Mouse (Mus musculus) ES-E14 (cell line): ENCODE measurements around the gene Uqcc1. TPM values are rescaled to one million over a fixed set of nuclear protein-coding genes. Genes with fewer than 3 reads are reported as not detected.

ENCODE experiments used
- DNase-seq: peaks from one replicate; pipeline ENCODE4 v3.0.0-alpha.2; 2013; ENCODE audit warnings: low read depth, low spot score
- H3K27ac ChIP-seq: 2 replicates; pipeline ENCODE4 v1.5.1; 2012; ENCODE audit warnings: low read depth, mild to moderate bottlenecking, low read length, moderate library complexity, mixed read lengths; ENCODE audit not compliant: poor library complexity, insufficient read depth, severe bottlenecking
- H3K36me3 ChIP-seq: 2 replicates; pipeline ENCODE4 v1.6.1; 2012; ENCODE audit warnings: mild to moderate bottlenecking, low read length, moderate library complexity, mixed read lengths; ENCODE audit not compliant: control insufficient read depth, poor library complexity, insufficient read depth, severe bottlenecking
- H3K4me1 ChIP-seq, 2 experiments: fragments of 150-350 bp in 1 of 2; sonication (generic) in 1 of 2; 2 replicates each; pipeline ENCODE4 v1.6.1; 2012; ENCODE audit warnings: low read length in 2 of 2, mild to moderate bottlenecking in 1 of 2, mixed read lengths in 1 of 2; ENCODE audit not compliant: control insufficient read depth in 2 of 2, insufficient read depth in 2 of 2, poor library complexity in 1 of 2
- H3K4me3 ChIP-seq, 2 experiments: fragments of 150-350 bp in 1 of 2; sonication (generic) in 1 of 2; 2 replicates each; pipeline ENCODE4 v1.5.1; 2012; ENCODE audit warnings: low read length in 2 of 2, low read depth in 1 of 2, mild to moderate bottlenecking in 1 of 2, mixed read lengths in 1 of 2; ENCODE audit not compliant: insufficient read depth in 1 of 2, poor library complexity in 1 of 2, severe bottlenecking in 1 of 2
- H3K9ac ChIP-seq: 2 replicates; pipeline ENCODE4 v1.6.1; 2012; ENCODE audit warnings: low read depth, mild to moderate bottlenecking, low read length, mixed read lengths; ENCODE audit not compliant: poor library complexity, insufficient read depth, severe bottlenecking
- H3K9me3 ChIP-seq: fragments of 150-350 bp; sonication (generic); 2 replicates; pipeline ENCODE4 v1.6.1; 2012; ENCODE audit warnings: low read depth, mild to moderate bottlenecking, low read length; ENCODE audit not compliant: control insufficient read depth, insufficient read depth
- CHD2 ChIP-seq: IDR thresholded peaks from 2 replicates; pipeline ENCODE4 v1.6.1; 2014; ENCODE audit warnings: mild to moderate bottlenecking, low read depth, low read length, inconsistent platforms
- HCFC1 ChIP-seq: IDR thresholded peaks from 2 replicates; pipeline ENCODE4 v1.6.1; 2012; ENCODE audit warnings: low read length, inconsistent platforms, borderline replicate concordance; ENCODE audit not compliant: insufficient read depth
- MAFK ChIP-seq: IDR thresholded peaks from 2 replicates; pipeline ENCODE4 v1.6.1; 2014; ENCODE audit warnings: mild to moderate bottlenecking, low read depth, low read length, inconsistent platforms; ENCODE audit not compliant: insufficient read depth
- ZC3H11A ChIP-seq: IDR thresholded peaks from 2 replicates; pipeline ENCODE4 v1.6.1; 2012; ENCODE audit warnings: low read depth, mild to moderate bottlenecking, inconsistent platforms, low read length, borderline replicate concordance
- ZNF384 ChIP-seq: IDR thresholded peaks from 2 replicates; pipeline ENCODE4 v1.6.1; 2012; ENCODE audit warnings: low read depth, low read length, inconsistent platforms
- in situ Hi-C, 2 experiments: fragments of 600-800 bp; cut with MboI; formaldehyde crosslinking; loops; one replicate each; pipeline ENCODE4 v1.15.1; 2025; ENCODE audit warnings: low sequenced_read_pairs in 2 of 2, inconsistent platforms in 1 of 2; ENCODE audit not compliant: unreplicated experiment in 2 of 2
- total RNA-seq: library from RNA; depleted of rRNA; stranded (reverse); fragments of 300-350 nt; gene quantifications from 2 replicates; pipeline ENCODE4 v1.2.3, GENCODE M21; 2012

Gene Uqcc1
- total RNA-seq, 1 experiment, result 61.7 TPM

GRCm38 (mm10) chr2:155831302-155831701 lies 98.8 kb downstream of the Uqcc1 start:
- no peak for DNase-seq
- H3K4me1 ChIP-seq, result peaks cover 0 to 16% of the 10 kb centered on the region in 2 experiments; a peak in 2 of 4 replicates
- H3K36me3 ChIP-seq, result no peaks in the 10 kb centered on the region
- no peak overlapping the region for H3K4me3 ChIP-seq
- TF ChIP-seq CHD2 (no peak), HCFC1 (no peak), MAFK (no peak), ZNF384 (no peak), ZC3H11A (no peak)
- in situ Hi-C loops, result loop anchor here in 1 of 2 experiments (5.0 kb wide), 1 partner anchor 116 kb away; the partner anchor contains the start of gene Gdf5
- H3K9me3 ChIP-seq, result no peaks in the 10 kb centered on the region
- no peak overlapping the region; the same call in 1 of the 2 replicates for H3K27ac ChIP-seq
- H3K9ac ChIP-seq, result no peak overlapping the region

GRCm38 (mm10) chr2:155830841-155831240 lies 99.3 kb downstream of the Uqcc1 start:
- no peaks in the 10 kb centered on the region for H3K36me3 ChIP-seq

GRCm38 (mm10) chr2:155826630-155827424 lies 103.3 kb downstream of the Uqcc1 start, which contains the start of gene Eif6:
TSS of gene Eif6 (minus strand) at chr2:155826925.
- Histone ChIP-seq H3K36me3 (peaks cover 21% of the 10 kb centered on the region), H3K4me3 (peak within 1 kb of the TSS; percentile 81 to 93), H3K9ac (peak within 1 kb of the TSS; percentile 81), H3K9me3 (no peaks in the 10 kb centered on the region), H3K4me1 (peaks cover 0 to 3% of the 10 kb centered on the region in 2 experiments; a peak in 1 of 4 replicates), H3K27ac (peak within 1 kb of the TSS; percentile 42; the same call in 1 of the 2 replicates)
- in situ Hi-C loops, result no loop called here
- DNase-seq, result peak; percentile 82
- 0 out of 2 replicates have a peak, but pooled peaks have one; percentile 26 for TF ChIP-seq HCFC1
- TF ChIP-seq ZC3H11A, result no peak

More at GRCm38 (mm10) chr2:155830841-155831240, 99.3 kb downstream of the Uqcc1 start:
- Histone ChIP-seq H3K9me3 (no peaks in the 10 kb centered on the region), H3K4me1 (peaks cover 0 to 14% of the 10 kb centered on the region in 2 experiments; a peak in 2 of 4 replicates), H3K4me3 (no peak overlapping the region), H3K9ac (no peak overlapping the region), H3K27ac (no peak overlapping the region)
- no peak for TF ChIP-seq ZC3H11A
- no peak for TF ChIP-seq ZNF384
- TF ChIP-seq CHD2, result no peak
- no peak for TF ChIP-seq MAFK
- TF ChIP-seq HCFC1, result no peak
- in situ Hi-C loops, result loop anchor here in 1 of 2 experiments (5.0 kb wide), 1 partner anchor 116 kb away; the partner anchor contains the start of gene Gdf5
- DNase-seq, result no peak

GRCm38 (mm10) chr2:155825904-155826629 lies 104.0 kb downstream of the Uqcc1 start:
- DNase-seq, result no peak
- Histone ChIP-seq H3K9ac (peak overlapping the region; percentile 81), H3K9me3 (no peaks in the 10 kb centered on the region), H3K36me3 (peaks cover 24% of the 10 kb centered on the region), H3K4me1 (0 out of 4 replicates have a peak, but pooled peaks cover 0 to 1% of the 10 kb centered on the region in 2 experiments), H3K27ac (peak overlapping the region; percentile 42; the same call in 1 of the 2 replicates), H3K4me3 (peak overlapping the region; percentile 81 to 93)
- TF ChIP-seq MAFK, result no peak
- TF ChIP-seq HCFC1, result no peak
- in situ Hi-C loops, result no loop called here
